Mouse (Mus musculus) heart, embryonic 11.5 days (tissue): ENCODE results near the gene Cmtr1. TPM values are rescaled to one million over a fixed set of nuclear protein-coding genes. Genes with fewer than 3 reads are reported as not detected.
"Not testable (repeated sequence)": the region's sequence is repeated elsewhere in the genome, so short reads cannot be mapped to it uniquely, and the experiment has no call there.

ENCODE experiments used
- ATAC-seq: fragments of 200-750 bp; cut with Nextera tagmentation; replicated peaks from 2 replicates; pipeline ENCODE4 v1.8.0; 2017; ENCODE audit warnings: moderate library complexity; ENCODE audit not compliant: insufficient number of reproducible peaks, low FRiP score, low TSS enrichment
- H3K27ac ChIP-seq: fragments of 300-500 bp; sonication (generic); 2 replicates; pipeline ENCODE4 v1.5.1; 2014; ENCODE audit warnings: mild to moderate bottlenecking, low read depth, low read length
- H3K27me3 ChIP-seq: fragments of 300-500 bp; sonication (generic); 2 replicates; pipeline ENCODE4 v1.6.1; 2014; ENCODE audit warnings: mild to moderate bottlenecking, low read length, mixed read lengths; ENCODE audit not compliant: control insufficient read depth, insufficient read depth
- H3K36me3 ChIP-seq: fragments of 300-500 bp; sonication (generic); 2 replicates; pipeline ENCODE4 v1.6.1; 2014; ENCODE audit warnings: mild to moderate bottlenecking, low read length, moderate library complexity, mixed read lengths; ENCODE audit not compliant: control insufficient read depth, insufficient read depth
- H3K4me1 ChIP-seq: fragments of 300-500 bp; sonication (generic); 2 replicates; pipeline ENCODE4 v1.6.1; 2014; ENCODE audit warnings: low read length; ENCODE audit not compliant: control insufficient read depth, insufficient read depth
- H3K4me2 ChIP-seq: fragments of 300-500 bp; sonication (generic); 2 replicates; pipeline ENCODE4 v1.6.1; 2014; ENCODE audit warnings: mild to moderate bottlenecking, moderate library complexity
- H3K4me3 ChIP-seq: fragments of 300-500 bp; sonication (generic); 2 replicates; pipeline ENCODE4 v1.5.1; 2014; ENCODE audit warnings: low read depth, low read length
- H3K9ac ChIP-seq: fragments of 300-500 bp; sonication (generic); 2 replicates; pipeline ENCODE4 v1.6.1; 2014; ENCODE audit warnings: mild to moderate bottlenecking, low read depth, low read length, moderate library complexity
- H3K9me3 ChIP-seq: fragments of 300-500 bp; sonication (generic); replicated peaks from 2 replicates; pipeline ENCODE4 v1.6.1; 2016; ENCODE audit warnings: low read length; ENCODE audit not compliant: control insufficient read depth
- WGBS: fragments of 180-500 bp; shearing (Covaris S2); extraction: QIAGEN DNeasy Blood & Tissue Kit; methylation state at CpG from one replicate; pipeline ENCODE4 v1.1.7; 2014; ENCODE audit not compliant: insufficient replicate concordance; 5-methylcytosine and 5-hydroxymethylcytosine counted together
- polyA plus RNA-seq: library from polyadenylated mRNA; unstranded; fragments of >200 nt; fragmentation: Nextera tagmentation; extraction: Ambion mirVana; gene quantifications from 2 replicates; pipeline ENCODE4 v1.2.1, GENCODE M21; 2014

The Cmtr1 gene
- polyA plus RNA-seq = 99.9 and 101 TPM in 2 replicates

DNA sequence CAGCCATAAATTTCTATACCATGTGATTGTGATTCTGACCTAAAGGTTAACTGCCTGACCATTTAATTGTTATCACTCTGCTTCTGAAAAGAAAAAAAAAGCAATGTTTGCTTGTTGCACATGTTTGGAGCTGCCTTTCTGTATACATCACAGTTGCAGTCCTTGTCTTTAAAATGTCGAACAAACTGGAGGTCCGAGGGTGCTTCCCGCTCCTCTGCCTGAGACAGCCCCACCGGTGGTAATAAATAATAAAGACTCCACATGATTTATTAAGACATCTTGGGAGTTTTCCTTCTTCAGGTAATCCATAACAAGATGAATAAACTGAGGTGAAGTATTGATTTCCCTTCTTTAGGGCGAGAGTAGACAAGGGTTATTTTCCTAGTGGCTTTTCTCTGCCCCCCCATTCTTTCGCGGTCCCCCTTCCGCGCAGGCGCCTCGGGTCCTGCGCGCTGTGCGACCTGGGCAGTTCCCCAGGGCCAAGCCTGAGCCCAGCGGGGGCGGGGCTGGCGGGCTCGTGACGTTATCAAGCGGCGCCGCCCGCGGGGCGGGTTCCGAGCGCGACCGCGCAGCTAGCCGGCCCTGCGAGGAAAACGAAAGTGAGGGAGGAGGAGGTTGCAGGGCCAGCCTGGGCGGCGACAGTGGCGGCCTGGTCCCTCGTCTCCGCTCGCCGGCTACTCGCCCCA, at the start of gene Cmtr1:
Gene Cmtr1, plus strand, starts transcription at position 520 of the 686 bp plus-strand sequence.
- WGBS = 1% methylated on average over 41 of the region's 41 CpGs
- Histone ChIP-seq H3K4me2 (peak within 1 kb of the TSS; percentile 73), H3K27me3 (no peaks in the 10 kb centered on the region), H3K27ac (peak within 1 kb of the TSS; percentile 92), H3K4me1 (peaks cover 10% of the 10 kb centered on the region), H3K36me3 (peaks cover 5% of the 10 kb centered on the region; the same call in 1 of the 2 replicates), H3K9ac (peak within 1 kb of the TSS; percentile 95), H3K4me3 (peak within 1 kb of the TSS; percentile 96), H3K9me3 (no peaks in the 10 kb centered on the region)
- peak; percentile 91 for ATAC-seq

GRCm38 (mm10) chr17:29613453-29613852, 46.9 kb upstream of the Cmtr1 start:
- ATAC-seq, H3K4me3 ChIP-seq, H3K4me2 ChIP-seq, H3K9me3 ChIP-seq, H3K27ac ChIP-seq, H3K9ac ChIP-seq, H3K27me3 ChIP-seq, H3K36me3 ChIP-seq: not testable (repeated sequence)
- peaks cover 24% of the 10 kb centered on the region for H3K4me1 ChIP-seq
- 85% methylated on average over 5 of the region's 5 CpGs for WGBS

GRCm38 (mm10) chr17:29614115-29615023, 46.0 kb upstream of the Cmtr1 start, which contains the start of the genes Rnf8 and Gm28043:
Gene Rnf8 (plus strand): TSS chr17:29614790.
Gene Gm28043 (plus strand): TSS chr17:29614876.
- Histone ChIP-seq H3K9me3 (no peaks in the 10 kb centered on the region), H3K27me3 (no peaks in the 10 kb centered on the region), H3K4me3 (peak within 1 kb of the TSS; percentile 92), H3K36me3 (no peaks in the 10 kb centered on the region), H3K27ac (peak within 1 kb of the TSS; percentile 93), H3K4me1 (peaks cover 24% of the 10 kb centered on the region), H3K4me2 (peak within 1 kb of the TSS; percentile 91), H3K9ac (peak within 1 kb of the TSS; percentile 96)
- peak; percentile 87 for ATAC-seq
- 1% methylated on average over 52 of the region's 52 CpGs for WGBS

- Histone ChIP-seq H3K4me1 (peaks cover 24% of the 10 kb centered on the region), H3K27me3 (no peaks in the 10 kb centered on the region), H3K27ac (peak overlapping the region; percentile 93), H3K4me3 (peak overlapping the region; percentile 92), H3K36me3 (no peaks in the 10 kb centered on the region), H3K4me2 (peak overlapping the region; percentile 91), H3K9me3 (no peaks in the 10 kb centered on the region), H3K9ac (peak overlapping the region; percentile 96)
- ATAC-seq = peak; percentile 51
- under 1% methylated on average over 43 of the region's 43 CpGs for WGBS
Observed at GRCm38 (mm10) chr17:29615024-29615551, 45.3 kb upstream of the Cmtr1 start.

- H3K9me3 ChIP-seq = no peaks in the 10 kb centered on the region
- peaks cover 24% of the 10 kb centered on the region for H3K4me1 ChIP-seq
- H3K4me2 ChIP-seq = peak overlapping the region; percentile 91
- H3K36me3 ChIP-seq = 0 out of 2 replicates have a peak, but pooled peaks cover under 1% of the 10 kb centered on the region
- peak overlapping the region; percentile 92 for H3K4me3 ChIP-seq
- peak overlapping the region; percentile 93; the same call in 1 of the 2 replicates for H3K27ac ChIP-seq
- peak overlapping the region; percentile 96 for H3K9ac ChIP-seq
- WGBS = 10% methylated on average over 4 of the region's 4 CpGs
- no peak for ATAC-seq
- H3K27me3 ChIP-seq = no peaks in the 10 kb centered on the region
Observed at GRCm38 (mm10) chr17:29615616-29616015, 44.8 kb upstream of the Cmtr1 start.

- Histone ChIP-seq H3K9ac (no peak overlapping the region), H3K4me3 (no peak overlapping the region), H3K27ac (no peak overlapping the region), H3K4me2 (no peak overlapping the region), H3K27me3 (no peaks in the 10 kb centered on the region), H3K4me1 (peaks cover 19% of the 10 kb centered on the region), H3K36me3 (peaks cover 20% of the 10 kb centered on the region; the same call in 1 of the 2 replicates), H3K9me3 (no peaks in the 10 kb centered on the region)
- 83% methylated on average over 3 of the region's 3 CpGs for WGBS
- no peak for ATAC-seq
Observed at GRCm38 (mm10) chr17:29619231-29619630, 41.2 kb upstream of the Cmtr1 start.

DNA sequence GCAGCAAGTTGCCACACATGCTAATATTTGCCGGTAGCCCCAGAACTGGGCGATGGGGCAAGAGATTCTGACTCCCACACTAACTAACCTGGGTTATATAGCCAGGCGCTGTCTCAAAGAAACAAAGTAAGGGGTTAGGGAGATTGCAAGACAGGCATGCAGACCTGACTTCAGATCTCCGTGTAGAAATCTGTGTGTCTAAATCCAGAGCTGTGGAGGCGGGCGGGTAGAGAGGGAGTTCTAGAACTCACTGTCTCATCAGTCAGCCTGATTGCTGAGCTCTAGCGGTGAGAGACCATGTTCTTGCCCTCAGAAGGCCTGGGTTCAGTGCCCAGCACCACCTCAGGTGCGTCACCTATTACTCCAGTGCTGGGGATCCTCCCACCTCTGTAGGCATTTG, 36.9 kb upstream of the Cmtr1 start:
- Histone ChIP-seq H3K36me3 (peaks cover 40% of the 10 kb centered on the region), H3K4me1 (no peaks in the 10 kb centered on the region), H3K27me3 (no peaks in the 10 kb centered on the region), H3K9ac (no peak overlapping the region), H3K9me3 (no peaks in the 10 kb centered on the region), H3K27ac (no peak overlapping the region), H3K4me3 (no peak overlapping the region), H3K4me2 (no peak overlapping the region)
- ATAC-seq = no peak
- WGBS = 91% methylated on average over 8 of the region's 8 CpGs

DNA sequence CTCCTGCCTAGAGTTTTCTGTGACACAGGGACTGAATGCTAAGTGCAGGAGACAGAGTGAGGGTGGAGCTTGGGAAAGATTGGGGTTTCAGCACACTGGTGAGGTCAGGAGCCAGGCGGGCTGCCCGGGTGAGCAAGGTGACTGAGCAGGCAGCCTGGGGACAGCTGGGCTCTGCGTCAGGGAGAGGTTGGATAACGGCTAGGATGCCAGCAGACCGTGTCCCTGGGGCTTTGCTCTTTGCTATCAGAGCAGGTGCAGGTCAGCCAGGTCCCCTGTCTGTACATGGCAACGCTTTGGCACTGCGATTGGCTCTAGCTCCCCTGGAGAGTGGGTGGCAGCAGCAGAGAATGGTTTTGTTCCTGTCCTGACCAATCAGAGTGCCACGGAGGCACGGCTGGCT, 33.1 kb upstream of the Cmtr1 start:
- WGBS = 91% methylated on average over 9 of the region's 9 CpGs

More for the DNA sequence above, 33.1 kb upstream of the Cmtr1 start:
- no peaks in the 10 kb centered on the region for H3K4me1 ChIP-seq
- H3K27me3 ChIP-seq = no peaks in the 10 kb centered on the region
- ATAC-seq = no peak
- no peak overlapping the region for H3K27ac ChIP-seq
- no peaks in the 10 kb centered on the region for H3K9me3 ChIP-seq
- peaks cover 47% of the 10 kb centered on the region for H3K36me3 ChIP-seq
- H3K9ac ChIP-seq = no peak overlapping the region
- no peak overlapping the region for H3K4me2 ChIP-seq
- H3K4me3 ChIP-seq = no peak overlapping the region
